Mouse (Mus musculus) midbrain, postnatal 0 days (tissue): ENCODE measurements around the gene Vps51. TPM values are rescaled to one million over a fixed set of nuclear protein-coding genes. Genes with fewer than 3 reads are reported as not detected.

Source experiments
- ATAC-seq: fragments of 200-750 bp; cut with Nextera tagmentation; 2 replicates; pipeline ENCODE4 v1.8.0; 2017; ENCODE audit warnings: moderate number of reproducible peaks, mild to moderate bottlenecking, moderate TSS enrichment, moderate library complexity; ENCODE audit not compliant: low FRiP score
- DNase-seq: peaks from one replicate; pipeline ENCODE4 v3.0.0-alpha.2; 2015; ENCODE audit warnings: low spot score
- H3K27ac ChIP-seq: fragments of 300-500 bp; sonication (generic); 2 replicates; pipeline ENCODE4 v1.5.1; 2014; ENCODE audit warnings: low read depth, mild to moderate bottlenecking, low read length, mixed read lengths
- H3K27me3 ChIP-seq: fragments of 300-500 bp; sonication (generic); 2 replicates; pipeline ENCODE4 v1.6.1; 2014; ENCODE audit warnings: low read length, control low read depth, mixed read lengths; ENCODE audit not compliant: insufficient read depth
- H3K36me3 ChIP-seq: fragments of 300-500 bp; sonication (generic); 2 replicates; pipeline ENCODE4 v1.6.1; 2014; ENCODE audit warnings: low read length, control low read depth, mixed read lengths; ENCODE audit not compliant: insufficient read depth
- H3K4me1 ChIP-seq: fragments of 300-500 bp; sonication (generic); 2 replicates; pipeline ENCODE4 v1.6.1; 2014; ENCODE audit warnings: mild to moderate bottlenecking, control low read depth, antibody characterized with exemption, low read length, mixed read lengths; ENCODE audit not compliant: insufficient read depth
- H3K4me2 ChIP-seq: fragments of 300-500 bp; sonication (generic); 2 replicates; pipeline ENCODE4 v1.6.1; 2014; ENCODE audit warnings: low read depth, mild to moderate bottlenecking, low read length, mixed read lengths; ENCODE audit not compliant: poor library complexity, severe bottlenecking
- H3K4me3 ChIP-seq: fragments of 300-500 bp; sonication (generic); 2 replicates; pipeline ENCODE4 v1.5.1; 2014; ENCODE audit warnings: low read depth, mild to moderate bottlenecking, low read length, moderate library complexity
- H3K9ac ChIP-seq: fragments of 300-500 bp; sonication (generic); replicated peaks from 2 replicates; pipeline ENCODE4 v1.6.1; 2014; ENCODE audit warnings: mild to moderate bottlenecking, low read length, moderate library complexity, mixed read lengths; ENCODE audit not compliant: poor library complexity, severe bottlenecking
- H3K9me3 ChIP-seq: fragments of 300-500 bp; sonication (generic); 2 replicates; pipeline ENCODE4 v1.6.1; 2016; ENCODE audit warnings: low read length, control low read depth
- CTCF ChIP-seq: IDR thresholded peaks from 2 replicates; pipeline ENCODE4 v1.5.1; 2016; ENCODE audit warnings: antibody characterized with exemption, mild to moderate bottlenecking
- WGBS: fragments of 180-500 bp; shearing (Covaris S2); extraction: QIAGEN DNeasy Blood & Tissue Kit; methylation state at CpG from one replicate; pipeline ENCODE4 v1.1.7; 2014; 5-methylcytosine and 5-hydroxymethylcytosine counted together
- polyA plus RNA-seq: library from polyadenylated mRNA; unstranded; fragments of >200 nt; fragmentation: Nextera tagmentation; extraction: Ambion mirVana; gene quantifications from 2 replicates; pipeline ENCODE4 v1.2.1, GENCODE M21; 2015
- total RNA-seq: library from RNA; depleted of rRNA; stranded (reverse); fragments of >200 nt; gene quantifications from 2 replicates; pipeline ENCODE4 v1.2.3, GENCODE M21; 2014; rRNA removed

The Vps51 gene
- total RNA-seq (95.7 and 114 TPM in 2 replicates), polyA plus RNA-seq (92.4 and 101 TPM in 2 replicates)

- H3K9me3 ChIP-seq: no peaks in the 10 kb centered on the region
- H3K36me3 ChIP-seq: peaks cover 25% of the 10 kb centered on the region
- H3K4me2 ChIP-seq: peak within 1 kb of the TSS; percentile 89
- H3K9ac ChIP-seq: peak within 1 kb of the TSS; percentile 72
- peak within 1 kb of the TSS; percentile 64 for H3K4me3 ChIP-seq
- ATAC-seq (peak; percentile 86), DNase-seq (peak; percentile 96)
- no peaks in the 10 kb centered on the region for H3K27me3 ChIP-seq
- peaks cover 7% of the 10 kb centered on the region for H3K4me1 ChIP-seq
- 2% methylated on average over 33 of the region's 33 CpGs for WGBS
- peak within 1 kb of the TSS; percentile 84 for H3K27ac ChIP-seq
- TF ChIP-seq CTCF: no peak
Measured at GRCm38 (mm10) chr19:6076564-6077393, at the start of gene Vps51. TSS of gene Vps51 (minus strand) at chr19:6077231.

- 26% methylated on average over 4 of the region's 4 CpGs for WGBS
- ATAC-seq: no peak
- peak; percentile 75 for TF ChIP-seq CTCF
- Histone ChIP-seq H3K9ac (no peak overlapping the region), H3K4me1 (no peaks in the 10 kb centered on the region), H3K4me2 (no peak overlapping the region), H3K27me3 (no peaks in the 10 kb centered on the region), H3K4me3 (no peak overlapping the region), H3K9me3 (no peaks in the 10 kb centered on the region), H3K36me3 (peaks cover 7% of the 10 kb centered on the region), H3K27ac (no peak overlapping the region)
- peak; percentile 52 for DNase-seq
Measured at GRCm38 (mm10) chr19:6126289-6126688, 49.3 kb upstream of the Vps51 start.

- Histone ChIP-seq H3K4me1 (no peaks in the 10 kb centered on the region), H3K9ac (no peak overlapping the region), H3K9me3 (no peaks in the 10 kb centered on the region), H3K27ac (no peak overlapping the region), H3K27me3 (no peaks in the 10 kb centered on the region), H3K4me2 (no peak overlapping the region), H3K4me3 (no peak overlapping the region), H3K36me3 (peaks cover 20% of the 10 kb centered on the region)
- ATAC-seq (no peak), DNase-seq (no peak)
- WGBS: 61% methylated on average over 2 of the region's 2 CpGs
- no peak for TF ChIP-seq CTCF
Measured at GRCm38 (mm10) chr19:6124898-6125297, 47.9 kb upstream of the Vps51 start.

GRCm38 (mm10) chr19:6123330-6123729 lies 46.3 kb upstream of the Vps51 start:
- Histone ChIP-seq H3K4me2 (no peak overlapping the region), H3K27ac (no peak overlapping the region), H3K9me3 (no peaks in the 10 kb centered on the region), H3K9ac (no peak overlapping the region), H3K4me1 (no peaks in the 10 kb centered on the region; the same call in 1 of the 2 replicates), H3K36me3 (peaks cover 20% of the 10 kb centered on the region), H3K27me3 (no peaks in the 10 kb centered on the region), H3K4me3 (no peak overlapping the region)
- ATAC-seq (no peak), DNase-seq (peak; percentile 62)
- no peak for TF ChIP-seq CTCF
- WGBS: 80% methylated on average over 8 of the region's 8 CpGs

GRCm38 (mm10) chr19:6121761-6122160 lies 44.7 kb upstream of the Vps51 start:
- WGBS: 43% methylated on average over 18 of the region's 19 CpGs
- H3K4me3 ChIP-seq: no peak overlapping the region
- no peak overlapping the region for H3K27ac ChIP-seq
- ATAC-seq: no peak
- no peak for DNase-seq
- H3K4me2 ChIP-seq: no peak overlapping the region
- no peaks in the 10 kb centered on the region; the same call in 1 of the 2 replicates for H3K4me1 ChIP-seq
- no peaks in the 10 kb centered on the region for H3K27me3 ChIP-seq
- H3K9me3 ChIP-seq: no peaks in the 10 kb centered on the region
- 0 out of 2 replicates have a peak overlapping the region, but pooled peaks have one; percentile 13 for H3K9ac ChIP-seq
- TF ChIP-seq CTCF: no peak
- peaks cover 20% of the 10 kb centered on the region for H3K36me3 ChIP-seq

GRCm38 (mm10) chr19:6118677-6119185 lies 41.7 kb upstream of the Vps51 start:
- peaks cover 42% of the 10 kb centered on the region for H3K36me3 ChIP-seq
- peak overlapping the region; percentile 84 for H3K4me3 ChIP-seq
- DNase-seq (no peak), ATAC-seq (peak; percentile 14)
- no peaks in the 10 kb centered on the region for H3K27me3 ChIP-seq
- peak overlapping the region; percentile 15; the same call in 1 of the 2 replicates for H3K9ac ChIP-seq
- no peaks in the 10 kb centered on the region; the same call in 1 of the 2 replicates for H3K4me1 ChIP-seq
- TF ChIP-seq CTCF: no peak
- H3K9me3 ChIP-seq: no peaks in the 10 kb centered on the region
- WGBS: 2% methylated on average over 8 of the region's 8 CpGs
- H3K27ac ChIP-seq: peak overlapping the region; percentile 92
- H3K4me2 ChIP-seq: peak overlapping the region; percentile 90
